Mouse (Mus musculus) kidney, adult 18-20 months (tissue): ENCODE measurements at regions not wholly inside any gene's neighbourhood (a gene's known extent, or its start where the extent isn't known, plus 50 kb on each side); places are given as distances from the start of the nearest gene placed in this dataset.

Experiments used
- DNase-seq: peaks from one replicate; pipeline ENCODE4 v3.0.0; 2021

- peak; percentile 44 for DNase-seq
These were observed 211.3 kb upstream of the Gm4985 start for GRCm38 (mm10) chrX:24169992-24170391.

DNA sequence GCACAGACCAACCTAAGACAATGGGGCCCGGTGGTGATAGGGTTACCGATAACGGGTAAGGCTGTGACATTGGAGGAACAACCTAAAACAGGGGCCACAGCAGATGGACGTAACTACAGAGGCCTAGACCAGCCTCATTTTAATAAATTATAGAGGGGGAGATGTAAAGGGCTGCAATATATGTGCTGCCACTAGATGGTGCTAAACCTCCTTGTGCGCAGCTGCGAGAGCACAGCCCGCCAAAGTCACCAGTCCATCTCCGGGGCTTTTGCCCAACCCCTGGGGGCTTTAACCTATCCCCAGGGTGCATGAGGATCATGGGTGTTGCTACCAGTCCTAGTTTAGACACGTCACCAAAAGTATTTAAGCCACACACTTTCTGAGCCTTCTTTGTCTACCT is 202.9 kb upstream of the Gm4985 start:
- peak; percentile 25 for DNase-seq

DNA sequence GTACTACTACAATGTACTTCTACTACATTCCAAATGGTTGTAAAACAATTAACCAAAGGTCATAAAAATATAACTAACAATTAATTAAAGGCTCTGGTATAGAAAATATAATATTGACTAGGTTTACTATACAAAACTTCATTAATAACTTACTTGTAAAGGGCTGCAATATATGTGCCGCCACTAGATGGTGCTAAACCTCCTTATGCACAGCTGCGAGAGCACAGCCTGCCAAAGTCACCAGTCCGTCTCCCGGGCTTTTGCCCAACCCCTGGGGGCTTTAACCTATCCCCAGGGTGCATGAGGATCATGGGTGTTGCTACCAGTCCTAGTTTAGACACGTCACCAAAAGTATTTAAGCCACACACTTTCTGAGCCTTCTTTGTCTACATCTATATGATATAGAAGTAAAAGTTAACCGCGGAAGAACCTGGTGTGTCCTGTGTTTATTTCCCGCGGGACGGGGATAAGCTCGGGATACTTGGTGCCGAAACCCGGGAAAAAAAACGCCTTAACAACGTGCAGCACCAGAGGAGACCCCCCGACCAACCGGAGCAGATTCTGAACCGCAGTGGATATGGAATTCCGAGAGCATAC is 194.6 kb upstream of the Gm4985 start:
- DNase-seq = peak; percentile 19
